Mouse (Mus musculus) CH12.LX (cell line): Measurements from ENCODE around the gene Gm13889. TPM values are rescaled to one million over a fixed set of nuclear protein-coding genes. Genes with fewer than 3 reads are reported as not detected.

Source experiments
- DNase-seq: peaks from one replicate; pipeline ENCODE4 v3.0.0-alpha.2; 2013; ENCODE audit errors: extremely low read depth
- H3K27ac ChIP-seq: 2 replicates; pipeline ENCODE4 v1.5.1; 2012; ENCODE audit warnings: low read depth, mild to moderate bottlenecking, control low read depth, moderate library complexity; ENCODE audit not compliant: insufficient read depth
- H3K27me3 ChIP-seq: replicated peaks from 2 replicates; pipeline ENCODE3; 2012; ENCODE audit warnings: inconsistent platforms
- H3K36me3 ChIP-seq, 2 experiments: replicated peaks in 1 of 2; 2 replicates each; pipeline versions ENCODE3 to v1.6.1; 2012; ENCODE audit warnings: inconsistent platforms in 1 of 2, low read length in 1 of 2, mild to moderate bottlenecking in 1 of 2, mixed read lengths in 1 of 2, moderate library complexity in 1 of 2; ENCODE audit not compliant: control insufficient read depth in 1 of 2, insufficient read depth in 1 of 2
- H3K4me1 ChIP-seq, 2 experiments: 2 replicates each; pipeline ENCODE4 v1.6.1; 2012; ENCODE audit warnings: inconsistent platforms in 1 of 2, moderate library complexity in 1 of 2; ENCODE audit not compliant: insufficient read depth in 2 of 2, control insufficient read depth in 1 of 2
- H3K4me2 ChIP-seq: 2 replicates; pipeline ENCODE4 v1.6.1; 2012; ENCODE audit warnings: low read depth, mild to moderate bottlenecking, control low read depth; ENCODE audit not compliant: poor library complexity, insufficient read depth, severe bottlenecking
- H3K4me3 ChIP-seq, 3 experiments: fragments of 150-350 bp in 1 of 3; sonication (generic) in 1 of 3; replicated peaks in 1 of 3; 2 replicates each; pipeline versions ENCODE3 to v1.5.1; 2011 to 2012; ENCODE audit warnings: low read depth in 2 of 3, low read length in 2 of 3, mild to moderate bottlenecking in 2 of 3, moderate library complexity in 2 of 3, control low read depth in 1 of 3, improper control_type of control experiment in 1 of 3, inconsistent platforms in 1 of 3, mixed read lengths in 1 of 3; ENCODE audit not compliant: poor library complexity in 1 of 3
- H3K79me2 ChIP-seq: replicated peaks from 2 replicates; pipeline ENCODE4 v1.6.1; 2012; ENCODE audit warnings: mild to moderate bottlenecking, moderate library complexity; ENCODE audit not compliant: control insufficient read depth, poor library complexity, insufficient read depth, severe bottlenecking; ENCODE audit errors: extremely low read depth
- H3K9ac ChIP-seq: 2 replicates; pipeline ENCODE4 v1.6.1; 2012; ENCODE audit warnings: low read depth, mild to moderate bottlenecking, control low read depth, moderate library complexity; ENCODE audit not compliant: insufficient read depth
- H3K9me3 ChIP-seq: replicated peaks from 2 replicates; pipeline ENCODE3; 2012; ENCODE audit warnings: low read length, inconsistent platforms, mixed read lengths
- BHLHE40 ChIP-seq: IDR thresholded peaks from 2 replicates; pipeline ENCODE4 v1.6.1; 2011; ENCODE audit warnings: mild to moderate bottlenecking, low read depth, low read length, improper control_type of control experiment
- CHD1 ChIP-seq: IDR thresholded peaks from 2 replicates; pipeline ENCODE4 v1.6.1; 2012; ENCODE audit warnings: low read depth, low read length, improper control_type of control experiment, inconsistent platforms
- CHD2 ChIP-seq: IDR thresholded peaks from 2 replicates; pipeline ENCODE4 v1.6.1; 2011; ENCODE audit warnings: low read length, improper control_type of control experiment
- CTCF ChIP-seq, 2 experiments: IDR thresholded peaks in 1 of 2; conservative IDR thresholded peaks in 1 of 2; 2 replicates each; pipeline ENCODE4 v1.5.1; 2011 to 2012; ENCODE audit warnings: low read depth in 2 of 2, low read length in 2 of 2, improper control_type of control experiment in 1 of 2, inconsistent platforms in 1 of 2, mild to moderate bottlenecking in 1 of 2, moderate library complexity in 1 of 2
- ELF1 ChIP-seq: IDR thresholded peaks from 2 replicates; pipeline ENCODE4 v1.6.1; 2014; ENCODE audit warnings: low read depth, mild to moderate bottlenecking, inconsistent platforms, low read length, improper control_type of control experiment
- EP300 ChIP-seq: IDR thresholded peaks from 2 replicates; pipeline ENCODE4 v1.6.1; 2011; ENCODE audit warnings: low read length, improper control_type of control experiment
- GABPA ChIP-seq: IDR thresholded peaks from 2 replicates; pipeline ENCODE4 v1.6.1; 2012; ENCODE audit warnings: low read depth, low read length, improper control_type of control experiment, inconsistent platforms; ENCODE audit not compliant: insufficient replicate concordance
- HCFC1 ChIP-seq: IDR thresholded peaks from 2 replicates; pipeline ENCODE4 v1.6.1; 2012; ENCODE audit warnings: low read depth, mild to moderate bottlenecking, inconsistent platforms, low read length, improper control_type of control experiment
- JUN ChIP-seq: IDR thresholded peaks from 2 replicates; pipeline ENCODE4 v1.6.1; 2011; ENCODE audit warnings: low read depth, mild to moderate bottlenecking, low read length, improper control_type of control experiment, moderate library complexity; ENCODE audit not compliant: insufficient read depth
- JUND ChIP-seq: conservative IDR thresholded peaks from 2 replicates; pipeline ENCODE4 v1.6.1; 2011; ENCODE audit warnings: low read depth, low read length, improper control_type of control experiment
- KAT2A ChIP-seq: IDR thresholded peaks from 2 replicates; pipeline ENCODE4 v1.6.1; 2012; ENCODE audit warnings: low read length, improper control_type of control experiment, inconsistent platforms; ENCODE audit not compliant: insufficient replicate concordance
- MAX ChIP-seq: IDR thresholded peaks from 2 replicates; pipeline ENCODE4 v1.6.1; 2011; ENCODE audit warnings: low read length, improper control_type of control experiment
- MAZ ChIP-seq: IDR thresholded peaks from 2 replicates; pipeline ENCODE4 v1.6.1; 2012; ENCODE audit warnings: low read depth, mild to moderate bottlenecking, inconsistent platforms, low read length, improper control_type of control experiment, moderate library complexity
- MEF2A ChIP-seq: IDR thresholded peaks from 2 replicates; pipeline ENCODE4 v1.6.1; 2014; ENCODE audit warnings: low read depth, mild to moderate bottlenecking, inconsistent platforms, low read length, improper control_type of control experiment, borderline replicate concordance
- POLR2A ChIP-seq: IDR thresholded peaks from 2 replicates; pipeline ENCODE4 v1.6.1; 2011; ENCODE audit warnings: low read depth, mild to moderate bottlenecking, improper control_type of control experiment, low read length
- POLR2AphosphoS2 ChIP-seq: IDR thresholded peaks from 2 replicates; pipeline ENCODE4 v1.6.1; 2011; ENCODE audit warnings: low read depth, low read length, improper control_type of control experiment
- RAD21 ChIP-seq: IDR thresholded peaks from 2 replicates; pipeline ENCODE4 v1.6.1; 2011; ENCODE audit warnings: low read depth, mild to moderate bottlenecking, low read length, improper control_type of control experiment, moderate library complexity
- RCOR1 ChIP-seq: conservative IDR thresholded peaks from 2 replicates; pipeline ENCODE4 v1.6.1; 2012; ENCODE audit warnings: low read depth, mild to moderate bottlenecking, inconsistent platforms, low read length, improper control_type of control experiment
- SMC3 ChIP-seq: IDR thresholded peaks from 2 replicates; pipeline ENCODE4 v1.6.1; 2011; ENCODE audit warnings: low read depth, low read length, improper control_type of control experiment
- TCF12 ChIP-seq: IDR thresholded peaks from 2 replicates; pipeline ENCODE4 v1.6.1; 2014; ENCODE audit warnings: low read depth, mild to moderate bottlenecking, inconsistent platforms, low read length, improper control_type of control experiment
- ZC3H11A ChIP-seq: IDR thresholded peaks from 2 replicates; pipeline ENCODE4 v1.6.1; 2012; ENCODE audit warnings: low read depth, mild to moderate bottlenecking, inconsistent platforms, low read length, improper control_type of control experiment
- ZKSCAN1 ChIP-seq: IDR thresholded peaks from 2 replicates; pipeline ENCODE4 v1.6.1; 2012; ENCODE audit warnings: low read depth, inconsistent platforms, low read length, improper control_type of control experiment, borderline replicate concordance
- ZMIZ1 ChIP-seq: IDR thresholded peaks from 2 replicates; pipeline ENCODE4 v1.6.1; 2012; ENCODE audit warnings: low read depth, mild to moderate bottlenecking, inconsistent platforms, low read length, improper control_type of control experiment
- ZNF384 ChIP-seq: IDR thresholded peaks from 2 replicates; pipeline ENCODE4 v1.6.1; 2012; ENCODE audit warnings: low read depth, low read length, improper control_type of control experiment, inconsistent platforms
- dilution Hi-C: fragments of 300-500 bp; cut with MboI; formaldehyde crosslinking; loops from 2 replicates; pipeline ENCODE4 v1.14.3; 2020; ENCODE audit warnings: low sequenced_read_pairs; ENCODE audit not compliant: extremely low pct_unique_long_range_greater_than_20kb, extremely low pct_ligation_motif_present
- in situ Hi-C: fragments of 300-500 bp; cut with MboI; formaldehyde crosslinking; loops from 3 replicates; pipeline ENCODE4 v1.14.3; 2019; ENCODE audit warnings: low sequenced_read_pairs, low pct_ligation_motif_present, low pct_unique_long_range_greater_than_20kb, mixed read lengths
- polyA plus RNA-seq: library from polyadenylated mRNA; unstranded; fragments of >175 nt; gene quantifications from 2 replicates; pipeline ENCODE4 v1.2.1, GENCODE M21; 2012; ENCODE audit warnings: low read depth; ENCODE audit not compliant: insufficient read length
- total RNA-seq, 2 experiments: library from RNA; depleted of rRNA; stranded (reverse); fragments of 300-350 nt in 1 of 2; fragments of >200 nt in 1 of 2; gene quantifications; 2 replicates each; pipeline ENCODE4 v1.2.3; 2012 to 2014

Gene Gm13889
- total and polyA plus RNA-seq, 3 experiments, result not detected

GRCm38 (mm10) chr2:93954781-93955578, 2.0 kb downstream of the Gm13889 start:
- Histone ChIP-seq H3K27ac (no peak overlapping the region), H3K4me1 (no peaks in the 10 kb centered on the region), H3K27me3 (no peaks in the 10 kb centered on the region), H3K9ac (no peak overlapping the region), H3K79me2 (no peaks in the 10 kb centered on the region), H3K4me3 (no peak overlapping the region), H3K9me3 (peaks cover 6% of the 10 kb centered on the region), H3K4me2 (no peak overlapping the region), H3K36me3 (no peaks in the 10 kb centered on the region)
- dilution Hi-C loops, result no loop called here
- no peak for DNase-seq
- in situ Hi-C loops, result no loop called here
- TF ChIP-seq RCOR1, result no peak
- no peak for TF ChIP-seq ZNF384
- no peak for TF ChIP-seq ELF1
- TF ChIP-seq MAZ, result no peak
- no peak for TF ChIP-seq TCF12
- TF ChIP-seq POLR2AphosphoS2, result no peak
- no peak for TF ChIP-seq EP300
- TF ChIP-seq JUN, result no peak
- TF ChIP-seq JUND, result no peak
- TF ChIP-seq BHLHE40, result no peak
- TF ChIP-seq MAX, result no peak
- no peak for TF ChIP-seq CHD1
- TF ChIP-seq HCFC1, result no peak
- TF ChIP-seq POLR2A, result no peak
- no peak for TF ChIP-seq ZC3H11A

- Histone ChIP-seq H3K79me2 (no peaks in the 10 kb centered on the region), H3K4me3 (no peak overlapping the region), H3K9ac (no peak overlapping the region), H3K36me3 (no peaks in the 10 kb centered on the region), H3K4me2 (no peak overlapping the region), H3K27me3 (no peaks in the 10 kb centered on the region), H3K27ac (no peak overlapping the region), H3K9me3 (peaks cover 8% of the 10 kb centered on the region), H3K4me1 (no peaks in the 10 kb centered on the region)
- TF ChIP-seq EP300, result no peak
- TF ChIP-seq POLR2AphosphoS2, result no peak
- TF ChIP-seq HCFC1, result no peak
- no peak for TF ChIP-seq TCF12
- TF ChIP-seq SMC3, result no peak
- TF ChIP-seq JUN, result no peak
- no peak for TF ChIP-seq MAX
- TF ChIP-seq KAT2A, result no peak
- TF ChIP-seq CTCF (conservative IDR thresholded peaks at IDR 0.05 in 1 of 2, IDR thresholded peaks at IDR 0.05 in 1 of 2; ENCODE audit: low read depth in 2 of 2, low read length in 2 of 2), result no peak
- no peak for TF ChIP-seq ZKSCAN1
- TF ChIP-seq CHD2, result no peak
- TF ChIP-seq RCOR1, result no peak
- no peak for TF ChIP-seq POLR2A
- TF ChIP-seq RAD21, result no peak
- TF ChIP-seq GABPA, result no peak
- no peak for TF ChIP-seq ELF1
- no peak for TF ChIP-seq BHLHE40
- TF ChIP-seq ZMIZ1, result no peak
- no peak for TF ChIP-seq ZC3H11A
- no peak for TF ChIP-seq MEF2A
- dilution Hi-C loops, result no loop called here
- in situ Hi-C loops, result no loop called here
- DNase-seq, result no peak
These were observed 3.3 kb downstream of the Gm13889 start for GRCm38 (mm10) chr2:93953726-93954125.
